Mouse (Mus musculus) R1 (cell line): Measurements from ENCODE around the gene Klhdc3.
A peak's percentile ranks its signal among the peaks of the same experiment; 100 is the strongest.

Source experiments
- DNase-seq: peaks from one replicate; pipeline ENCODE4 v3.0.0-alpha.2; 2018; ENCODE audit warnings: low read depth, low spot score

Gene Klhdc3

GRCm38 (mm10) chr17:46661351-46661750, 19.4 kb downstream of the Klhdc3 start:
- no peak for DNase-seq

DNA sequence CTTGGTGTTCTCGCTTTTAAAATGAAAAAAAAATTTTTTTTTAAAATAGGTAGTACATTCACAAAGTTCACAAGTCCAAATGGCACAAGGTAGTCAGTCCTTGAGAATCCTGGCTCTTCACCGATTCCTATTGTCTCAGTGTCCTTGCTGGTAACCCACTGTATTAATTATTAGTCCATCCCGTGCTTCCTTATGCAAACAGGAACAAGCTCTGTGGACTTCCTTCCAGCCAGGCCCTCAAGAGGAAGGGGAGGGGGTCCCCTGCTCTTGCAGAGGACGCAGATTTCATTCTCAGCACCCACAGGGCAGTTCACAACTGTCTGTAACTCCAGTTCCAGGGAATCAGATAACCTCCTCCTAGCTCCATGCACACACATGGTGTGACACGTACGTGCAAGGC, 24.7 kb downstream of the Klhdc3 start:
- no peak for DNase-seq

DNA sequence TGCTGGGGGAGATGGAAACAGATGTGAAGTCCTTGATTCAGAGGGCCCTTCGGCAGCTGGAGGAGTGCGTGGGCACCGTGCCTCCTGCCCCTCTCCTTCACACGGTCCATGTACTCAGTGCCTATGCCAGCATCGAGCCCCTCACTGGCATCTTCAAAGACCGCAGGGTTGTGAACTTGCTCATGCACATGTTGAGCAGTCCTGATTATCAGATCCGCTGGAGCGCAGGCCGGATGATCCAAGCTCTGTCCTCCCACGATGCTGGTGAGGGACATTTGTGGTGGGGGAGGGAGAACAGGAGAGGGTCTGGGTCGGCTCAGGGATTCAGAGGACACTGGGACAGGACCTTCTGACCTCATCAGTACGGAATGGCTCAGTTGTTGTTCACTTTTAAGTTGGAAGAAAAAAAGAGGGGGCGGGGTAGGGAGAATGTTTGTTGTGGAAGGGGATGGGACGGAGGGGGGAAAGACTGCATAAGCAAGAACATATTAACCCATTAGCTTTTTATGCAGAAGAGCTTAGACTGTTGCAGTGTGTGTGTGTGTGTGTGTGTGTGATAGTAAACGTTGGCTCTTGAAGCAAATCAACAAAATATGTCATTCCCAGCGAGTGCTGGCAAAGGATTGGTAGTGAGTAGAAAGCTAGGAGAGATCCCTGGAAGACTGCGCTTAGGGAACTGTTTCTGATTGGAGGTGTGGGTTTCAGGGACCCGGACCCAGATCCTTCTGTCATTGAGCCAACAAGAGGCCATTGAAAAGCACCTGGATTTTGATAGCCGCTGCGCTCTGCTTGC, 28.8 kb downstream of the Klhdc3 start:
- DNase-seq, result no peak

- no peak for DNase-seq
These were observed 29.4 kb downstream of the Klhdc3 start for GRCm38 (mm10) chr17:46651292-46651691.

DNA sequence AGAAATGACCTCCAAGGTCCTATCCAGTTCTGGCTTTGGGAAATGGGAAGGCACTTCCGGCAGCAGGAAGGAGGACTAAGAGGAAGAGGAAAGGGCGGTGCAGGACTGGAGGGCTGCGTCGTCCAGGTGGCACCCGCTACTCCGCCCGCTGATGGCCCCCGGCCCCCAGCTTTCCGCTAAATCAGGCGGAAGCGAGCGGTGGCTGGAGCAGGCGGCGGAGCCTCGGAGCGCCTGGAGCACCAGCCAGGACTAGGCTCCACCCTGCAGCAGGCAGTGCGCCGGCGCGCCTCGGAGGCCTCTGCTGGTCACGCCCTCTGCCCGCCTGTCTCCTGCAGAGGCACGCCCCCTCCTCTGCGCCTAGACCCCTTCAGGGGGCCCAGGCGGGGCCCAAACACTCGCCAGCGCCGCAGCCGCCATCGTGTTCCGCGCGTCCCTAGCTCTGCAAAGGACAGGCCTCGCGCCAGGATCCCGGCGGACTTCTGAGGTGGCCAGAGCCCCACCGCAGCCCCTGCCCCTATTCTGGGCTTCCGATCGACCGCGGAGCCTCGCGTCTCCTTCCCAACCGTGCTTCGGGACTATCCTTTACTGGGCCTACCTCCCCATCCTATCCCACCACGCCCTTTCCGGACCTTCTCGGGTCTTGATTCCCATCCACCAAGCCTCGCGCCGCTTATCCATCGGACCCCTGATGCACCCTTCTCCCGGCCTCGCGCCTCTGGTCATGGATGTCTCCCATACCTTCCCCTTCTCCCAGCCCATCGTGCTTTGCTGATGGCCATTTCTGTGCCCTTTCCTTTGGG, 30.3 kb downstream of the Klhdc3 start, which contains the start of gene Cul7:
TSS of gene Cul7 (plus strand) at position 106 of the 800 bp plus-strand sequence.
- peak; percentile 95 for DNase-seq

GRCm38 (mm10) chr17:46649811-46650210, 30.9 kb downstream of the Klhdc3 start:
- no peak for DNase-seq

DNA sequence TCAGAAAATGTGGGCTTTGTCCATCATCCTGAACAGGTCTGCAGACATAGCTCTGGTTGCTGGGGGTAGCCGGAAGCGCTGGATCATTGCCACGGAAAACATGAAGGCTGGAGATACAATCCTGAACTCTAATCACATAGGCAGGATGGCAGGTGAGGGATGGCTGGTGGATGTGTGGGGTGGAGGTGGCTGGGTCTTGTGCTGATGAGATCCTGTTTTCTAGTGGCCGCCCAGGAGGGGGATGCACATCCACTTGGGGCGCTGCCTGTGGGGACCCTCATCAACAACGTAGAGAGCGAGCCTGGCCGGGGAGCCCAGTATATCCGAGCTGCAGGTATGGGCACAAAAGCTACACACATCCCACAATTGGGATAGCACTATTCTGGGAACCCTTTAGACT, 32.3 kb downstream of the Klhdc3 start:
- DNase-seq, result no peak

GRCm38 (mm10) chr17:46647279-46647678, 33.4 kb downstream of the Klhdc3 start:
- DNase-seq, result no peak

DNA sequence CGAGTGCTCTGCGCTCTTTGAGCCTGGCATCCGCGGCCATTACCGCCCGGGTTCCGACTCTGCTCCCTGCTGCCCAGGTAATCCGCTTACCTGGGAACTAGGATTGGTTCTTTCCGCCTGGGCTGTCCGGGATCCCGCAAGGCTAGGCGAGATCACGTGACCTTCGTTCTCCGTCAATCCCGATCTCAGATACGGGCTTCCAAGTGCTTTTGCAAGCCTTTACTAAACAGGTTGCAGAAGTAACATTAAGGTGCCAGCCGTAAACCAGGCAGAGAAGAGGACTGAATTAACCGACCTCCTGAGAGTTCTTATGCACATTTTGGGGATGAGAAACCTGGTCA, 34.4 kb downstream of the Klhdc3 start:
- DNase-seq, result no peak

GRCm38 (mm10) chr17:46645561-46646321, 35.0 kb downstream of the Klhdc3 start, which contains the start of the genes Klc4 and Mrpl2:
Klc4 (minus strand) TSS chr17:46646022.
Mrpl2 (plus strand) TSS chr17:46646229.
- DNase-seq, result peak; percentile 99

- DNase-seq, result no peak
These were observed 35.7 kb downstream of the Klhdc3 start for GRCm38 (mm10) chr17:46644916-46645475.

GRCm38 (mm10) chr17:46644152-46644805, 36.4 kb downstream of the Klhdc3 start:
- DNase-seq, result no peak

DNA sequence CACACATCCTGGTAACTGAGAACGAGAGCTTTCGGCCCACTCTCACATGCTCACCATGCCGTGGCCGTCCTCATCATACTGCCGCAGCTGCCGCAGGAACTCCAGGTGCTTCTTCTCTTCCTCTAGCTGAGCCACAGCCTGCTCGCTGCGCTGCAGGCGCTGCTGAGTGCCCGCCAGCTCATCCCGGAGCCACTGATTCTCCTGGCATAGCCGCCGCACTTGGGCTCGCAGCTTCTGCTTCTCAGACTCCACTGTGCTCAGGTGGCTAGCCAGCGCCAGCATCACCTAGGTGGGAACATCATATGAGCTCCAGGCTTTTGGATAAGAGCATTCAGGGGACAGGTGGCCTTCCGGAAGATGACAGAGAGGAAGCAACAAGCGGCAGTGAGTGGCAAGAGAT, 38.7 kb downstream of the Klhdc3 start:
- DNase-seq, result no peak

- DNase-seq, result no peak
These were observed 40.8 kb downstream of the Klhdc3 start for GRCm38 (mm10) chr17:46639929-46640328.

GRCm38 (mm10) chr17:46636831-46637523, 43.7 kb downstream of the Klhdc3 start:
- peak; percentile 75 for DNase-seq

GRCm38 (mm10) chr17:46629685-46630441, 50.9 kb downstream of the Klhdc3 start:
- DNase-seq, result peak; percentile 95

DNA sequence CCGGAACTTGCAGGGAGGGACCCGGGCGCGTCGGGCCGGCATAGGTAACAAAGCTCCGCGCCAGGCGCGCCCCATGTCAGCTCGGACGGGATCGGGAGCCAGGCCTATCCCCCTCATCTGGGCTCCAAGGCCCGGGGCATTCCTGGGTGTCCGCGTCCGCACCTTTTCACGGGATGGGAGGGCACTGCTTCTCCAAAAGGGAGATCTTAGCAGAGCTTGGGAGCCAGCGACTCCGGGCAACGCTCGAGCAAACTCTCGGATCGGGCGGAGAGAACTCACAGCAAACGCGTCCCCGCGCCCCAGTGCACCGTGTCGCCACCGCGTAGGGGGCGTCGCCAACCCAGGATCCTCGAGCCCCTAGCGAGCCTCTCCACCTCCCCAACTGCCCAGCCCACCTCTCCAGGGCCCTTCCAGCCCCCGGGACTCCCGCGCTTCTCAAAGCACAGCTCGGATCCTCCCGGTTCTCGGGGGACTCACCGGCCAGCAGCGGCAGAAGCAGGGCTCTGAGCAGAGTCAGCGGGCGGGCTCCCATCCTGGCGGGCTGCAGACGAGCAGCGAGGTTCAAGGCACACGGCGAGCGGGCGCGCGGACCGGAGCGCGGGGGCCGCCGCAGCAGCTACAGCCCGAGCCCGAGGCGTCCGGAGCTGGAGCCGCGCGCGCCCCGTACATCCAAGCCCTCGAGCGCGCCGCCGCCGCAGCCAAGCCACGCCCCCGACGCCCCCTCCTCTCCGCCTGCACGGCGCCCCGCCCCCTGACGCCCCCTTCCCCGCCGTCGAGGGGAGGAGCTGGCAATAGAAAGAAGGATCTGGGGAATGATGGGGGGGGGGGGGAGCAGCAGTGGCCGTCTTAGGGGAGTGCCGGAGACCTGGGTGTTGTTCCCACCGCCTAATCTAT, 51.7 kb downstream of the Klhdc3 start, which contains the start of gene Ptk7:
TSS of gene Ptk7 (minus strand) at position 714 of the 894 bp plus-strand sequence.
- DNase-seq, result peak; percentile 93

GRCm38 (mm10) chr17:46628471-46628790, 52.3 kb downstream of the Klhdc3 start:
- DNase-seq, result no peak

DNA sequence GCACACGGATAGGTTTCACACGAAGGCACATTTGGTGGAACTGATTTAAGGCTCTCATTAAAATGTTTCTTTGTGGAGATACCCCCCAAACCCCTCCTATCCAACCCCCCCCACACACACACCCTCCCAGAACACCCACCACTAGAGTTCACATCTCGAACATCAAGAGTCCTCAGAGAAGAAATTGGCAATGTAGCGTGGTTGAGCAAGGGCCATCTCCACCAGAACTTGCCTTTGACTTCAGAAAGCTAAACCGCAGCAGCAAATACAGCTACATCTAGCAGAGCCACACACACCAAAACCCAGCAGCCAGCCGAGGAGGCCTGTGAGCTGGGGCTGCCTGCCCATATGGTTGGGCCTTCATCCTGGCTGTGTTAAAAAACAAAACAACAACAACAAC, 53.3 kb downstream of the Klhdc3 start:
- DNase-seq, result no peak
